9 mouse cellular contexts compared by ENCODE assay signal in genomic region chr1:133245690-133246619, GRCm38 (mm10).
A peak's percentile ranks its signal among the peaks of the same experiment; 100 is the strongest.
DNase-seq lines count a peak whose midpoint lies in the region; ATAC-seq and TF ChIP-seq lines count a peak whose summit lies in the region.
"Had no signal": no experiment of that assay in that cellular context is flagged by ENCODE, and none has a peak within 500 bp of the region (broad histone marks: within the 10 kb centered on the region; RNA-seq: fewer than 3 reads in every experiment).

No protein-coding gene starts in this region.

- no peak for TF ChIP-seq EP300 in MEL (IDR thresholded peaks at IDR 0.05; ENCODE audit: low read depth in 1 of 2, low read length in 2 of 2)

- ATAC-seq in heart, embryonic 15.5 days (replicated peaks; ENCODE audit: insufficient number of reproducible peaks, insufficient read depth, low FRiP score, low read depth) = peak; percentile 45
- ATAC-seq in megakaryocyte-erythroid progenitor cell, adult 5-6 weeks (replicated peaks; ENCODE audit: low FRiP score, low TSS enrichment, poor library complexity, severe bottlenecking) = peak; percentile 32

- peak overlapping the region; percentile 82 for H3K27ac ChIP-seq in MEL (ENCODE audit: control insufficient read depth, low read depth, low read length)
- H3K27ac ChIP-seq in heart, embryonic 15.5 days = peak overlapping the region; percentile 85
- H3K27ac ChIP-seq: left cerebral cortex, adult 2 months had no signal

- no peak for TF ChIP-seq RAD21 in MEL (IDR thresholded peaks at IDR 0.05; ENCODE audit: low read depth, low read length)

- no peaks in the 10 kb centered on the region for H3K9me3 ChIP-seq in MEL (replicated peaks; ENCODE audit: insufficient read depth, low read length)
- H3K9me3 ChIP-seq in heart, embryonic 15.5 days (replicated peaks) = no peaks in the 10 kb centered on the region

- peaks cover 0 to 36% of the 10 kb centered on the region in 2 experiments; a peak in 2 of 4 replicates for H3K36me3 ChIP-seq in MEL (ENCODE audit: control insufficient read depth in 1 of 2, insufficient read depth in 2 of 2, low read length in 2 of 2)
- no peaks in the 10 kb centered on the region for H3K36me3 ChIP-seq in heart, embryonic 15.5 days

- TF ChIP-seq CTCF in MEL (IDR thresholded peaks at IDR 0.05 in 2 of 3, conservative IDR thresholded peaks at IDR 0.05 in 1 of 3; ENCODE audit: control insufficient read depth in 1 of 3, insufficient read depth in 1 of 3, low read depth in 2 of 3, low read length in 3 of 3, poor library complexity in 1 of 3, severe bottlenecking in 1 of 3) = no peak

- peak; percentile 88 for DNase-seq in MEL (ENCODE audit: low read depth, low spot score)
- peak; percentile 48 for DNase-seq in ZHBTc4 (ENCODE audit: low read depth, low spot score)
- peak; percentile 85 to 92 for DNase-seq in kidney, postnatal 25 days
- no peak for DNase-seq in frontal cortex, postnatal 36 days (ENCODE audit: low spot score in 2 of 2)
- no peak for DNase-seq in left cerebral cortex, postnatal 25 days (ENCODE audit: low spot score in 2 of 2)
- no peak for DNase-seq in adrenal gland, postnatal 4 days (ENCODE audit: low spot score in 2 of 2)

- no peaks in the 10 kb centered on the region for H3K27me3 ChIP-seq in MEL (ENCODE audit: control insufficient read depth in 1 of 2, insufficient read depth in 2 of 2, low read length in 2 of 2)
- no peaks in the 10 kb centered on the region for H3K27me3 ChIP-seq in heart, embryonic 15.5 days

- H3K4me2 ChIP-seq in heart, embryonic 15.5 days = peak overlapping the region; percentile 55

- H3K4me1 ChIP-seq in MEL (ENCODE audit: control insufficient read depth in 1 of 2, insufficient read depth in 2 of 2, low read length in 2 of 2) = peaks cover 12 to 38% of the 10 kb centered on the region in 2 experiments
- H3K4me1 ChIP-seq in heart, embryonic 15.5 days (replicated peaks) = peaks cover 60% of the 10 kb centered on the region

- H3K4me3 ChIP-seq in MEL (ENCODE audit: control insufficient read depth in 1 of 2, insufficient read depth in 1 of 2, low read depth in 2 of 2, low read length in 2 of 2) = peak overlapping the region; percentile 65 to 80
- H3K4me3 ChIP-seq in heart, embryonic 15.5 days = peak overlapping the region; percentile 39
- H3K4me3 ChIP-seq: left cerebral cortex, adult 2 months had no signal

- intact Hi-C loops in left cerebral cortex, postnatal 25 days (cut with DNase I) = no loop called here

- peaks cover 3% of the 10 kb centered on the region for H3K79me2 ChIP-seq in MEL (ENCODE audit: control insufficient read depth, insufficient read depth, low read length, poor library complexity)

- 25% methylated on average over 12 of the region's 12 CpGs for WGBS in heart, embryonic 15.5 days

- TF ChIP-seq POLR2A in MEL (IDR thresholded peaks at IDR 0.05; ENCODE audit: control insufficient read depth in 1 of 2, insufficient read depth in 1 of 2, low read depth in 1 of 2, low read length in 2 of 2, poor library complexity in 1 of 2) = peak in 1 of 2 experiments; percentile 65; a peak in 2 of 4 replicates

- peak overlapping the region; percentile 77 for H3K9ac ChIP-seq in MEL (ENCODE audit: control insufficient read depth, low read depth, low read length, poor library complexity, severe bottlenecking)
- H3K9ac ChIP-seq in heart, embryonic 15.5 days = peak overlapping the region; percentile 40

TF ChIP-seq in MEL, 35 proteins besides CTCF, POLR2A, EP300 and RAD21:
- 0 out of 2 replicates have a peak, but pooled peaks have one; percentile 13 for TF ChIP-seq HCFC1 (IDR thresholded peaks at IDR 0.05; ENCODE audit: low read depth, low read length)
- peak; percentile 55 for TF ChIP-seq MXI1 (IDR thresholded peaks at IDR 0.05; ENCODE audit: low read depth, low read length)
- peak; percentile 56 for TF ChIP-seq NELFE (IDR thresholded peaks at IDR 0.05; ENCODE audit: low read depth, low read length)
- peak; percentile 40; the same call in 1 of the 2 replicates for TF ChIP-seq TCF12 (IDR thresholded peaks at IDR 0.05; ENCODE audit: low read depth, low read length)
- no peak for TF ChIP-seq USF2 (IDR thresholded peaks at IDR 0.05; ENCODE audit: borderline replicate concordance in 1 of 2, insufficient read depth in 1 of 2, low read depth in 1 of 2, low read length in 2 of 2)
- no peak for TF ChIP-seq ELF1 (IDR thresholded peaks at IDR 0.05; ENCODE audit: low read depth, low read length)
- 0 out of 2 replicates have a peak, but pooled peaks have one; percentile 4 for TF ChIP-seq ETS1 (IDR thresholded peaks at IDR 0.05; ENCODE audit: low read depth, low read length)
- TF ChIP-seq NRF1 (IDR thresholded peaks at IDR 0.05; ENCODE audit: insufficient read depth, low read depth, low read length, poor library complexity, severe bottlenecking) = no peak
- TF ChIP-seq SIN3A (IDR thresholded peaks at IDR 0.05; ENCODE audit: low read length) = peak; percentile 51; the same call in 1 of the 2 replicates
- no peak for TF ChIP-seq GATA1 (IDR thresholded peaks at IDR 0.05; ENCODE audit: low read depth, low read length)
- 0 out of 2 replicates have a peak, but pooled peaks have one; percentile 14 for TF ChIP-seq ZMIZ1 (IDR thresholded peaks at IDR 0.05; ENCODE audit: low read depth, low read length)
- peak; percentile 87 for TF ChIP-seq ZNF384 (IDR thresholded peaks at IDR 0.05; ENCODE audit: low read depth, low read length)
- no peak for TF ChIP-seq MEF2A (IDR thresholded peaks at IDR 0.05; ENCODE audit: extremely low read depth, insufficient replicate concordance, low read depth, low read length, poor library complexity, severe bottlenecking)
- TF ChIP-seq UBTF (IDR thresholded peaks at IDR 0.05; ENCODE audit: borderline replicate concordance, insufficient read depth, low read depth, low read length) = 0 out of 2 replicates have a peak, but pooled peaks have one; percentile 80
- TF ChIP-seq TBP (IDR thresholded peaks at IDR 0.05; ENCODE audit: low read depth, low read length) = 0 out of 2 replicates have a peak, but pooled peaks have one; percentile 18
- TF ChIP-seq USF1 (IDR thresholded peaks at IDR 0.05; ENCODE audit: low read depth, low read length) = no peak
- TF ChIP-seq SMC3 (IDR thresholded peaks at IDR 0.05; ENCODE audit: low read depth, low read length) = no peak
TF ChIP-seq in MEL: peak in this region for 10.

Comparison
In these comparisons a context has a peak if more than half of its experiments do, and no peak if none do; other contexts are left out.
1. DNase-seq: peak in MEL (single experiment), ZHBTc4 (single experiment) and kidney, postnatal 25 days (2 of 2); none in frontal cortex, postnatal 36 days (0 of 2), left cerebral cortex, postnatal 25 days (0 of 2) and adrenal gland, postnatal 4 days (0 of 2).